Mouse (Mus musculus): ENCODE results near the gene Klf3.

Klf3 gene

DNA sequence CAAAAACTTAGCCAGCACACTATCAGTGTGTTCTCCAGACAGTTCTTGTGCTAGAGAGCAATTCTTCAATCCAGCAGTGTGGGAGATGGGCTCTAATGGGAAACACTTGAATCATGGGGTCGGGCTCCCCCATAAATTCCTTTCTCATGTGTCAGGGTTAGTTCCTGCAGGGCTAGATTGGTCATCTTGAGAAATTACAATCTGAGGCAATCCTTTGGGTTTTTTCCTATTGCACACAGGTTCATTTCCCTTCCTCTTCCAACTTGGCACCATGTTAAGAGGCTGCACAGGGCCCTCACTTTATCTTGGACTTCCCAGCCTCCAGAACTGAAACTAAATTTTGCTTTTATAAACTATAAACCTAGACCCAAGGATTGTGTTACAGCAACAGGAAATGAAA lies 31.0 kb downstream of the Klf3 start:
- DNase-seq (ENCODE audit: extremely low read depth, low read depth) = no peak

DNA sequence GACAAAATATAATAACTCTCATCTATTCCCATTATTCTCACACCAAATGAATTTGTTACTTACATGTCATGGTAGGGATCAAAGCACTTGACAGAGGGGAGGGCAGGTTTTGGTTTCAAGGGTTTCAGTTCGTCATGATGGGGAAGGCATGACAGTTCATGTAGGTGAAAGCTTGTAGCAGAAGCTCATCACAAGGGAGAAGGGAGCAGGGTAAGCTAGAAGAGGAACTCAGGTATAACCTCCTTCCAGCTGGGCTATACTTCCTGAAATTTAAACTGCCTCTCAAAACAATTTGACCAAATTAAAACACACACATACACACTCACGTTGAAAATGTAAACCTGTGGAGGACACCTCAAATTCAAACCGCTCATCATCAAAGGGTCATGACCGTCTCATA lies 32.1 kb downstream of the Klf3 start:
- no peak for DNase-seq (ENCODE audit: extremely low read depth, low read depth)

DNA sequence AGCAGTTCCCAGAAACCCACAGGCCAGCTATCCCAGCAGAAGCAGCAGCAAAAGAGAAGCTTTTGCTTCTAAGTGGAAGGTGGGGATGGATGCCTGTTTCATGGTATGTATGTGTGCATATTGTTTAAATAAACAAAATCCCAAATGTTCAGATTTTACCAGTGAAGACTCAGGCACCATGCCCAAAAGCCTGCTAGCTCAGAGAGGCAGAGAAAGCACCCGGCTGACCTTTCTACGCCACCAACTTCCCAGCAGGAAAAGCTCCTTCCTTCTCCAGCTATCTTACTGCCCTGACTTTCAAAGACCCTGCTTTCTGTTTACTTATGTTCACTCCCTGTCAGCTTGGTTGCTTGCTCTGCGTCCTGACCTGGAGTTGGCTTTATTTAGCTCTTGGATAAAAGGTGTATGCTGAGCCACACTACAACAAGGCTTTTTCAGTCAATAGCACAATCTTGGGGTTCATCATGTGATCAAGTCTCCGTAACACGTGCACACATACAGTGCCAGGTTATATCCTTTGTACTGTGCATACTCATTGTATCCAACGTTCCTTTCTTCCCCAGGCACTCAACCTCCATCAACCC lies 35.9 kb downstream of the Klf3 start:
- DNase-seq (ENCODE audit: extremely low read depth, low read depth) = no peak

DNA sequence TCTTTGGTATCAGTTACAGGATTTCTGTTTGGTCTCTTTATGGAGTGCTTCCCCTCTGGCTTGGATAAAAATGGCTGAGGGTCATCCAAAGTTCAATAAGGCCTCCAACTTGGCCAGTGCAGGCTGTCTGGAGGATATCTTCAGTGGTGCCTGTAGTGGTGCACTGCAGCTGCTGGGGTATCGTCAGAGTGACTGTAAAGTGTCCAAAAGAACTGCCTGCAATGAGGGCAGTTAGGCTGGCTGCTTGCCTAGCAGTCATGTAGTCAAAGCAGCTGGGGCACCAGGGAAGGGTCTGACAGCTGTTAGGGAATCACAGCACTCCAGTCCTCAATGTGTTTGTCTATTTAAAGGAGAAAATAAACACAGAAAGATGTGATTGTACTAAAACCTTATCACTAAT lies 36.9 kb downstream of the Klf3 start:
- no peak for DNase-seq (ENCODE audit: extremely low read depth, low read depth)

DNA sequence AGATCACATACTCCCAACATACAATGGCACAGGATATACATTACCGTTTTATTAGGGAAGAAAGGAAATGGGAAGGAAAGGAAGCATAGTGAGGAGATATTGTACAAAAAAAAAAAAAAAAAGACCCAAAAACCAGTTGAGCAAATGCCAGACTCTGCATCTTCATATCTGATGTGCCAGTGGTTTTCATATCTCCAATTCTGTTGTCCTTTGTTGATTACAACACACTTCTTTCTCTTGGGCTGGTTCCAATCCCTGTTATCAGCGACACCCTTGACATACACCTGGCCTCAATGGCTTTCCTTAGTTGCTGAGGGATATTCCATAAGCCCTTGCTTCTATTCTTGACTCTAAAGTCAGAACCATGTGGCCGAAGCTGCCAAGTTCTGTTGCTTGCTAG lies 41.4 kb downstream of the Klf3 start:
- DNase-seq (ENCODE audit: extremely low read depth, low read depth) = no peak

DNA sequence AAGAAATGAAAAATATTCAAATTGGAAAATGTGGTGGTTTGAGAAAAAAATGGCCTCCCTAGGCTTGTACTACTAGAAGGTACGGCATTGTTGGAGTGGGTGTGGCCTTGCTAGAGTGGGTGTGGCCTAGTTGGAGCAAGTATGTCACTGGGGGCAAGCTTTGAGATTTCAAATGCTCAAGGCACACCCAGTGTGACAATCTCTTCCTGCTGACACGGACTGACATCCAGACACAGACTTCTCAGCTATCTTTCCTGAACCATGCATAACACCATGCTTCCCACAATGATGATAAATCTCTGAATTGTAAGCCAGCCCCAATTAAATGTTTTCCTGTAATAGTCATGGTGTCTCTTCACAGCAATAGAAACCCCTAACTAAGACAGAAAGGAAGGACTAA lies 44.1 kb downstream of the Klf3 start:
- DNase-seq (ENCODE audit: extremely low read depth, low read depth) = peak; percentile 43

DNA sequence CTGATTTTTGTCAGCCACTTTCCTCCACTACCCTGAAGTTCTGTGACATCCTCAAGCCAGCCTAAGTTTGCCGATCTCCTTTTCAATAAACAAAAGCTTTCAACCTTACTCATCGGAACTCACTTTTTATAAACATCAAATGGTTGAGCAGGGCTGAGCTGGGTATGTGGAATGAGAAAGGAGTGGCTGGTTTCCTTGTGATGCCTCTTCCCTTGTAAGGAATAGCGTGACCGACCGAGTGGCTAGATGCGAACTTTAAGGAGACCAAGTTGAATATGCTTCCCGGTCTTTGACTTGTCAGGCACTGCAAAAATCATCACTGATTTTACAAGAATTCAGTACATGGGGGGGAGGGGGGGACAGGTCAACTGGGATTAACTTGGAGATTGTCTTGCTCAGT lies 46.7 kb downstream of the Klf3 start:
- DNase-seq (ENCODE audit: extremely low read depth, low read depth) = no peak

DNA sequence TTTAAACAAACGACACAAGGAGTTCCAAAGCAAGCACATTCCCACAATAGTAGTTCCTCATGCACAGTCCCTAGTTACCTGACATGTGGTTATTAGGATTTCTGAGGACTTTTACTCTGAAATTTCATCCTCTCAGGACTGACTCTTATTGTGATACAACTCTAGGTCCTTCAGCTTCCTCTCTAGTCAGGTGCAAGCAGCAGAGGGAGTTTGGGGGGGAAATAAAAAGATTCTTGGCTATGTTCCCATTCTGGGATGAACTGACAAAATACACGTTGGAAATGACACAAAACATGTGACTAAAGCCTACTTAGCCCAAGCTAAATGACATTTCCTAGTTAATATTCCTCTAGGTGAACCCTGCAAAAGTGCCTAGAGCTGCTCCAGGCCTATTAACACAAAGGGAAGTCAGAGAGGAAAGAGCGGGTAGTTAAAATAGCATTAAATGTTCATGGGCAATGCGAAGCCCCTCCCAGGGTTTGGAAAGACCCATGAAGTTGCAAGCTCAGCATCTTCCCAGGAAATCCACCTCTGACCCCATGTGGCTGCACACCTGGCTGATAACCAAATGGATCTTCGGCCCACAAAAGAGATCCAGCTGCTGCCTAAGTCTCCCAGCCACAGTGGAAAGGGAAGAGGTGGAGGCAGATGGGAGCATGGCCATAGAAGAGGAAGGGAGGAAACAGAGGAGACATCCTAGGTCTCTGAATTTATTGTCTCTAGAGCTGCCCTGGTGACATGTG lies 49.6 kb downstream of the Klf3 start:
- DNase-seq (ENCODE audit: extremely low read depth, low read depth) = peak; percentile 35

DNA sequence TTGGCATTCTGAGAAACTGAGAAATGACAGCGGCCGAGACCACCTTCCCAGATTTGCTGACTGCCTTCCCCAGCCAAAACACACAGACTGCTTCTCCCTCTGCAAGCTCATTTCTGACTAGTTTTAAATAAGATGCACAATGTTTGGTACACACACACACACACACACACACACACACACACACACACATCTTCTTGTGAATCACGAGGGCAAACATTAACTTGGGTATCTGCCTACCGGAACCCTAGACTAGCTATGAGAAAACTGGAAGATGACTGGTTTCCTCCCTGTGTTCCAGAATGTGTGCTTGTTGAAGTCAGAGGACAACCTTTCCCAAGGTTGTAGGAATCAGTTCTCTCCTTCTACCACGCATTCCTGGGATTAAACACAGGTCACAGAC lies 50.2 kb downstream of the Klf3 start:
- DNase-seq (ENCODE audit: extremely low read depth, low read depth) = no peak

DNA sequence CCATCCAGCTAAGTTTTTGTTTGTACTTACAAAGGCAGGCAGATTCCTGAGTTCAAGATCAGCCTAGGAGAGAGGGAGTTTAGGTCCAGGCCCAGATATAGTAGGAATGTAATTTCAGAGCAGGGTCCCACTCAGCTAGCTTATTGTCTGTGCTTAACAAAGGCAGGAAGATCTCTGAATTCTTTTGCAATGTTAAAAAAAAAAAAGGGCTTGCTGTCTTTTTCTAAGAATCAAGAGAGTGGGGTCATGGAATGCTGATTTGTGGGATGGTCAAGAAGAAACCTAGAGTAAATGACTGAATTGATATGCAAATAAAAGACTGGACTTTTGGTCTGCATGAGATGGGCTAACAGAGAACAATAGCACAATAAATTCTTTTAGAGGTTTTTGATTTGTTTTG lies 52.0 kb downstream of the Klf3 start:
- DNase-seq (ENCODE audit: extremely low read depth, low read depth) = no peak

DNA sequence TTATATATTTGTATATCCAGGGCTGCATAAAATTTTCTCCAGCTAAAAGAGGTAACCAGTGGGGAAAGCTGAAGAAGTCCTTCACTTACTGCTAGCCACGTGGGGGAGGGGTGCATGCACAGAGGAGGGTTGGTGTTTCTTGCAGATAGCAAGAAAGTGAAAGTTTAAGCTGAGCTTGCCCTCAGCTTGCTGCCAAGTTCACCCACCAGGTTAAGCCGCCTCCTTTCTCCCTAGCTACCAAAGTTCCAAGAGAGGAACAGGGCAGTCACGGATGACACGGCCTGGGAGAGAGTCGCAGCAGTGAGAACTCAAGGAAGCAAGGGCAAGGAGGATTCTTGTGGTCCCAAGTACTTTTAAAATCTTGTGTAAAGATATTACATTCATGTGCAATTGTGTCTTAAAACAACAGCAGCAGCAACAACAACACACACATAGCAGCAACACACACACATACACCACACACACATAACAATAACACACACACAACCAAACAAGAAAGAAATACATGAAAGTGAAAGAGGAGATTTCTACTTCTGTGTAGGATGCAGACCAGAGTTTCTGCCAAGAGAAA lies 57.8 kb downstream of the Klf3 start:
- no peak for DNase-seq (ENCODE audit: extremely low read depth, low read depth)

DNA sequence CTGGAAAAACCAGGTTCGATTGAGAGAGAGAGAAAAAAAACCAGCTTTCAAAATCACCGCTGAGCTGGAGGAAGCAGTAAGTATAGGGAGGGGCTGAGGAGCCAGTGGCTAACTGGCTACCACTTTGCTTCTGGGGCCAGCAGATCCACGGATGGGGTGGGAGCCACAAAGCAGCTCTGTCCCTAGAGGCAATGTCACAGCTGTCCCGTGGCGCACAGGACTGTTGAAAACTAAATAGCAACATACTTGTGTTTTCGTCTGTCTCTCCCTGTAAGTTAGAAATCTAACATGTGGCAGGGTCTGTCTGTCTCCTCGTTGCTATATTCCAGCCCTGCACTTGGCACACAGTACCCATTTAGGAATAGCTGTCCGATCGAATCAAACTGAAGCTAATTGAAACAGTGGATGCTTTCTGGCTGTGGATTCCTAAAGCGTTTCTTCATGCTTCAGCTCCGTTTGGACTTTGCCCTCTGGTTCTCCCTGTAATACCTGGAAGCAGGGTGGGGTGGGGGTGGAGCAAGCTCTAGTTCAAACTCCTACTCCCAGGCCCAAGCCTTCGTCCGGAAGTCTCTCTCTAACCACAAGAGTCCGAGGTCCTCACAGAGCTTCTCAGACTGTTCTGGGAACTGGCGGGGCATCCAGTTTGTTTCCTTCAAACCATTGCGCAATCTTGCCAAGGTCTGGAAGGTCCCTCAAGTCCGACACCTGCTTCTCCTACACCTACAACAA lies 58.4 kb downstream of the Klf3 start:
- DNase-seq (ENCODE audit: extremely low read depth, low read depth) = no peak

DNA sequence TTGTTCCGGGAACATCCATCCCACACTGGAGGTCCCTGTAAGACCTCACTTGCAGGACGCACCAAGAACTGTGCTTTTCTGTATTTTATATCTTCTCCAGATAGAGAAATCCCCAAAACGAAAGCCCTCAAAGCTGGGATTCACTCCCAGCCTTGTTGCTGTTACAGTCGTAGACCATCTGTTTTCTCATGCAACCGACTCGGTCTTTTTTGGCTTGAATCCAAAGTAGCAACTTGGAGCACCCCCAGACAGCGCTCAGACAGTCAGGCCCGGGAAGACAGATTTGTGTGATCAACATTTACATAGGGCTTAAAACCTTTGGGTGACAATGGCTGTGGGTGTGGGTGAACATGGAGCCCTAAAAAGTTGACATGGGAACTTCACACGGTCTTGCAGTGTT lies 59.1 kb downstream of the Klf3 start:
- no peak for DNase-seq (ENCODE audit: extremely low read depth, low read depth)

DNA sequence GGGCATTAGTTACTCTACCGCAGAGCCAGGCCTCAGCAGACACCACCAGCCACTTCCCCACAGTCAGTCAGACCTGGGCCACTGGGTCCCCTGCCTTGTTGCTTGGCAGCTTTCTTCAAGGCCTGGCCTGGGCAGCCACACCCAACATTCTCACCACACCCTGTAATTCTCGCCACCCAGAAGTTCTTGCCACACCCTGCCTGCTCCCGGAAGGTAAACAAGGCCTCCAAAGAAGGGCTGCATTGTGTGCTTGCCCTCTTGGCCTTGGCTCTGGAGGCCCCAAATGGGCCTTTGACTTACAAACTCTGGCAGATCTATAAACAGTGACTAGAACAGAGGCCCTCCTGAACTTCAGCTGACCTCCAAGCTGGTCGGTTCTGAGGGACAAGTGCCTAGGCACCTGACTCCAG lies 61.5 kb downstream of the Klf3 start:
- peak; percentile 39 for DNase-seq (ENCODE audit: extremely low read depth, low read depth)

DNA sequence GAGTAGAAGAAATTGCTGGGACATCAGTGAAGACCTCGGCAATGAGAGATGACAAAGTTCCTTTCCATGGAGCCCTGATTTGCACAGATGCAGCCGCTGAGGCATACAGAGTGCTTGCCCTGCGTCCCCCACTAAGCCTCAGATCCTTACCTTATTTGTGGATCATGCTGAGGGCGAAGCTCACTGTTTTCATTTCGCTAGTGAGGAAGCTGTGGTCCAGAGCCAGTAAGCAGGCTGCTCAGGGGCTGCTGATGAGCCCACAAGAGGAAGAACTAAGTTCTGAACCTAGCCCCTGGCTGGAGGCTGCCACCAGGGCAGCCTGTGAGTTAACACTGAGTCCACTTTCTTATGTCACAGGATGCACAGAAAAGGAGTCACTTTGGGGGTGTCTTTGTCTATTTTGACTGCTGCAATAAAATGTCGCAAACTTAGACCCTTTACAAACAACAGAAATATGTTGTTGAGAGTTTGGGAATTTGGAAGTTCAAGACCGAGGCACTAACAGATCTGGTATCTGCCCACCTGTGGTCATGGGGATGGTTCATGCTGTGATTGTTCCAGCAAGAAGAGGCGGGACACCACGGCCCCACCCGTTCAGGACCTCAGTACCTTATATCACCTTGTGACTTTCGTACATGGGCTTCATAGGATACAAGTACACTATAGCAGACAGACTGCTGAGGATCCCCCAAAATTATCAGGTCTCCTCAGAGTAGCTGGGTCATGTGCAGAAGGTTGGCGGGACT lies 62.2 kb downstream of the Klf3 start:
- no peak for DNase-seq (ENCODE audit: extremely low read depth, low read depth)

DNA sequence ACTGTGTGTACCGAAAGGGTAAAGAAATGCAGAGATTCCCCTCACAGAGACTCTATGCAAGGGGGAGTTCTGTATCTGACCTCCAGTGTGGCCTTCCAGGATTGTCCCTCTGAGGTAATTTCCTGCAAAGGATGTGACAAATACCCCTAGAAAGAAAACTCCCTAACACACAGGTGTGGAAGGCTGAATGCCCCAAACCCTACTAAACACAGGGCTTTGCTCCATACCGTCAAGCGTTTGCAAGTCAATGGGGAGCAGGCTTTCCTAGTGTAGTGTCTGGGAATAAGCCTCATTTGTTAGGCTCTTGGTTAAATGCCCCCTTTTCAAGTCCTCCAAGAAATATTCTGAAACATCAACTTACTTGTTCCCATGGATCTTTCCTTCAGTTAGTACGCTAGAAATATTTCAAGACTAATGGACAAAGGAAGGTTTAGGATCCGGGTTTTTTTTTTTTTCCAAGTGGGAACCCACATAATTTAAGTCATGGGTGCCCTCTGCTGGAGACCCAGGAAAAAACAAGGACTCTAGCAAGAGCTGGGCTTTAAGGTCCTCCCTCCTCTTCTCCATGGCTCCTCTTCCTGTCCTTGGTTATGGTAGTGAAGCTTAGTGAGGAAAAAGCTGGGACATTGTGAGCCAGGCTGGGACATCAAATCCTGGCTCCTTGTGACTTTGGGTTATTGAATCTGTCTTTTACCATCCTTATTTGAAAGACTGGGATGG lies 63.3 kb downstream of the Klf3 start:
- DNase-seq (ENCODE audit: extremely low read depth, low read depth) = peak; percentile 36

DNA sequence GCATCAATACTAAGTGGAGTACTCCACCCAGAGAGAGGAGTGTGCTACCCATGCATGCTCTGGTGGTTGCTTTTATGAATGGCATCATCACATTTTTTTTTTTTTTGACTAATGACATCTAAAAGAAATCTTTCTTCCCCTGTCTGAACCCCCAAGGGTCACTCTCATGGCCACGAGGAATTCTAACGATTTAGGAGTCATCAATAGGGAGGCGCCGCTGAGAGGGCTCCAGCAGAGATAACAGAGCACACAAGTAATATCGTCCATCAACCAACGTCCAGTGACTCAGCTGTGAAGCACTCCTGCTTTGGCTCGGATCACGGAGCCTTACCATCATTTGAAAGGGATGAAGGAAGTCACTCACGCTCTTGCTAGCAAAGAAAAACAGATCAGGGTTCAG lies 63.9 kb downstream of the Klf3 start:
- no peak for DNase-seq (ENCODE audit: extremely low read depth, low read depth)

DNA sequence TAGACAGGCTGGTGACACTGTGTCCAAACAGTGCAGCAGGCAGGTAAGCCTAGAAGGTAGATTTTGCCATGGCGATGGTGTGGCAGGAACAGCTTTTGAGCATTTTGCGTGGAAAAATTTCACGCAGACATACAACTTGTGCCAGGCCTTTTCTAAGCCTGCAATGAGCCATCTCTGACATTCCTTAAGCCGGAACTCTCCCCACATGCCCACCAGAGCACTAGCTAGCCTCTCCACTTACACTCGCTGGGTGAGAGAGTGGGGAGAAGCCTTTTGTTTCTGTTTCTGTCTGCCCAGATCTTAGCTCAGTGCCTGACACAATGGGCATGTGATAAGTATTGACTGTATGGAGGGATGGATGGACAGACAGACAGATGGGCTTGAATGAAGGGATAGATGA lies 64.4 kb downstream of the Klf3 start:
- no peak for DNase-seq (ENCODE audit: extremely low read depth, low read depth)

DNA sequence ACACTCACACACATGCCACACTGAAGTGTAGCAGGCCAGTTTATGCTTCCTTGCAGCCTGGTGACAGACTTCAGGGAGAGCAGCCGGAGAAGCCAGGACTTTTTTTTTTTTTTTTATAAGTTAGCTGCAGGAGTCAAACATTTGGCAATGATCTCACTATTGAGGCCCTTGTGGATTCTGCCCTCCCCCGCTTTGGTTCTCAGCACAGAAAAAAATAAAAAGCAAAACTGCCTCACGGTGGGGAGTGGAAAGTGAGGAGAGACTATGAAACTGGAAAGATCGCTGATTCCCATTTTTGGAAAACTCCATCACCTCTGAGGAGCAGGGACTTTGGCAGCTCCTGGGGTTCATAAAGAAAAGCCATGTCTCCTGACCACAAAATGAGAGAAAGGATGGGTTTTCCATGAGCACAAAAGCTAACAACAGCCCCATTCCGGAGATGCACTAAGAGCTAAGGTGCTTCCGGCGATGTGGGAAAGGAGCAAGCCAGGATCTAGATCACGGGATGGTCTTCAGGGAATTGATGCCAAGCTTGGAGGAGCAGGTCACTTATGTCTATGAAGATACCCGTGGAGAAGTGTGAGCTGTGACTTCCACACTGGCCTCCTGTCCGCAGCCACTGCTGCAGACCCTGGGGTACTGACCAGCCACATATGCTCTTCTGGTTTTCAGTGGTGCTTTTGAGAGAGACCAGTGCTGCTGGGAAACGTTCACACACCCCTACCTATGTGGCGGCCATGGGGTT lies 73.1 kb downstream of the Klf3 start:
- DNase-seq (ENCODE audit: extremely low read depth, low read depth) = no peak

DNA sequence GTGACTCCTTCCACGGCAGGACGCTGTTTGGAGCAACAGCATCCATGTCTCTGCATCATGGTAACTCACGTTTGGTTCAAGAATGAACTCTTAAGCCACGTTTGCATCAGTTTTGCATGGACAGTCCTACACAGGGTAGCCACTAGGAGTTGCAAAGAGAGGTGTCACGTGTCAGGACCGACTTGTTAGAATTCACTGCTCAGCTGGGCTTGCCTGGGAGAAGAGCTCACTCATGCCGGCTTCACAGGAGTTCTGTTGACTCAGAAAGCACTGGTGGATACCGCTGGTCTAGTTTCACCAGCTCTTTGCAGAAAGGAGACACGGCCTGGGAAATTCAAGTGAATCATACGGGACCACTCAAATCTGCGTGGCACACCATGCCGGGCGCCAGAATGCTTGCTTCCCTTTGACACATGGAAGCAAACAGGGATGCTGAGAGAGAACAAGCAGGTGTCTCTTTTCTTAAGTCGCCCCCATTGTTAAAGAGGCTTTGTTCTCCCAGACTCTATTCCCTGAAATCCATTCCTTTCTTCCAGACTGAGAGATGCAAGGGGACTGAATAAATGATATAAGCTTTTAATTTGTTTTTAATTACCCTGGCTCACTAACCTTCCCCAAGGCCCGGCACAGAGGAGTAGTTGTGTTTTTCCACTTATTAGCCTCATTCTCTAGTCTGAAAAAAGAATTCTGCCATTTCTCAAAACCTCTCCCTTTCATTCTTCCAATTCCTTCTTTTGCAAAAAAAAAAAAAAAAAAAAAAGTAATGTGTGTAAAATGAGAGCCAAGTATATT lies 74.2 kb downstream of the Klf3 start:
- DNase-seq (ENCODE audit: extremely low read depth, low read depth) = no peak

Measured in MEL-GATA-1-ER (cell line).